Mouse (Mus musculus) neural tube, embryonic 10.5 days (tissue): ENCODE measurements around the gene Pttg1ip.

Source experiments
- DNase-seq: peaks from one replicate; pipeline ENCODE4 v3.0.0-alpha.2; 2017; ENCODE audit warnings: low spot score; ENCODE audit errors: extremely low spot score

Gene Pttg1ip

DNA sequence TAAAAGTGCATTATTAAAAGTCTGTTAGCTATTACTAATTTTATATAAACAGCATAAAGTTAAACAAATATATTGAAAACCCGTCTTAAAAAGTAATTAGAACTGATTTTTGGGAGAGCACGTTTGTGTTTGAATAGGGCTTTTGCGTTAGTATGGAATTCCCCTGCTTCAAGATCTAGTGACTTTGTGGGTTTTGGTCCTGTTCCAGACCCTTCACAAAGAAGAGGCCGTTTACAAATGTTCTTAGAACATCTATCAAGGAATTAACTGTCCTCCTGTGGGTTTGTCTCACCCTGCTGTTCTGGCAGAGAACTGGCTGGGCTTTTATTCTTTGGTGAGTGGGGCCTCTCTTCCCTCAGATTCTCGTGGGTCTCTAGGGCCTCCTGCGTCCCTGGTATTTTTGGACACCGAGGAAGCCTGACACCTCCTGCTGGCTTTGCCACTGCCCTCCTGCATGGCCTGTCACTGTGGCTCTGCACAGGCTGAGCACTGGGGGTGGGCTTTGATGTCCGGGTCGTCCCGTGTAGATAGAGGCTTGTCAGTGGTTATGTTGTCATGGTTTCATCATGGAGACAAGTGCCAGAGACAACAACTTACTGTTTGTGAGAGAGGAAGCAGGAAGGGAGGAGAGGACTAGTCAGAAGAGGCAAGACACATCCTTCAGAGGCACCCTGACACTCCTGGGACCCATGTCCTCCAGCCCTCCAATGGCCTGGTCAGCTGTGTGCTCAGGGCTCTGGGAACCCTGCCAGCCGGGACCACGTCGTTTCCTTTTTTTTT, 53.1 kb downstream of the Pttg1ip start:
- DNase-seq: no peak

DNA sequence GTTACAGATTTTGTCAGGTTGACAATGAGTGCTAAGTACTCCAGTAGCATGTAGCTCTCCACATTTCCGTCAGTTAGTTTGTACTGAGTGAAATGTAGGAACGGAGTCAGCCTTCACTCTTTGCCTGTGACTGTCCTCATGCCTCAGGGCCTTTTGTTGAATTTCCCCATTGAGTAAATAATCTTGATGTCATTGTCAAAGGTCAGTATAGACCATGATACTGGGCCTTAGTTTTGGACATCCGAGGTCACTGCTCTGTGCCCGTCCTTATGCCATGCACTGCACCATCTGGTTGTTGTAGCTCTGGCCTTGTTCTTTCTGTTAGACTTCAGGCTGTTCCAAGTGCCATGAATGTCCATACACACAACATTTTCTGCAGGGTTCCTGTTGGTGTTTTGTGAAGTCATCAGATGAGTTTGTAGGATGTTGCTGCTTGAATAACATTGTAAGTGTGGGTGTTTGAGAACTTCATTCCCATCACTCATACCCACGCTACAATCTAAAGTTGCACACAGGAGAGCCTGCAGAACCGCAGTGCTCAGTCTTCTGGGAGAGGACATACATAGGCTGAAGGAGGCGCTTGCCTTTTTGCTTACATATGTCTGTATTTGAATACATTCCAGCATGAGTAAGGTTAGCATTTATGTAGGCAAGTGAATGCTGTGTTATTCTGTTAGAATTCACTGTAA, 54.9 kb downstream of the Pttg1ip start:
- no peak for DNase-seq

- no peak for DNase-seq
Observed at GRCm38 (mm10) chr10:77638956-77639355, 57.4 kb downstream of the Pttg1ip start.

DNA sequence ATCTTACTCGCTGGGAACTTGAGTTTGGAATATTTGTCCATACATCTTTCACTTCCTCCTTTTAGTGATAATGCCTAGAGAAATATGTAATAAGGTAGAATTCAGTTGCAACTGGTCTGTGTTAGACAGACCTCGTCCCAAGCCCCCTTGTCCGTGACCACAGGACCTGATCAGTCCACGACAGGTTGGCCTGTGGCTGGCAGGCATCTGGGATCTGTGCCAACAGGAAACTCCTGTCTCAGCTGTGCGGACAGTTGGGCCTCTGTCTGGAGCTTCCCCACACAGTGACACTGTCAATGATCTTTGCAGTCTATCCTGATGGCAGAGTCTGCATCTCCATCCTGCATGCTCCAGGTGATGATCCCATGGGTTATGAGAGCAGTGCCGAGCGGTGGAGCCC, 61.6 kb downstream of the Pttg1ip start:
- no peak for DNase-seq

- DNase-seq: no peak
Observed at GRCm38 (mm10) chr10:77645571-77645970, 64.1 kb downstream of the Pttg1ip start.

DNA sequence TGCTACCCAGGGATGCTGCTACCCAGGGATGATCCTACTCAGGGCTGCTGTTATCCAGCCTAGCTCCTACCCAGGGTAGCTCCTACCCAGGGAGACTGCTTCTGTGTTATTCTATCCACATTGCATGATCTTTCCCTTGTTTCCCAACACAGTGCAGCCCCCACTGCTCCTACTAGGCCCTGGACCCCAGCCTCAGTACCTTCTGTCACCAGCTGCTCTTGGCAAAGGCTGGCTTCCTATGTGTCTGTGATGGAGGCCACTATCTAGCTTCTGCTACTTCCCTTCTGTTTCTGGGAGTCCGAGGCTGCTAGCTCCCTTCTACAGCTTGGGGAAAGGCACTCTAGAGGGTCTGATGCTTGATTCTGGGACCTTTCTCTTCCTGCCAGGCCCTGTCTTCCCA, 65.9 kb downstream of the Pttg1ip start:
- no peak for DNase-seq

GRCm38 (mm10) chr10:77647901-77648300, 66.4 kb downstream of the Pttg1ip start:
- DNase-seq: no peak
